Mouse (Mus musculus) neural tube, embryonic 14.5 days (tissue): ENCODE measurements around the gene Asb6. TPM values are rescaled to one million over a fixed set of nuclear protein-coding genes. Genes with fewer than 3 reads are reported as not detected.

Source experiments
- ATAC-seq: fragments of 200-750 bp; cut with Nextera tagmentation; 2 replicates; pipeline ENCODE4 v1.8.0; 2017; ENCODE audit warnings: low read depth, mild to moderate bottlenecking, moderate TSS enrichment, moderate library complexity
- H3K27ac ChIP-seq: fragments of 300-500 bp; sonication (generic); 2 replicates; pipeline ENCODE4 v1.5.1; 2014; ENCODE audit warnings: low read depth, mild to moderate bottlenecking, control low read depth, low read length, moderate library complexity, mixed read lengths
- H3K27me3 ChIP-seq: fragments of 300-500 bp; sonication (generic); 2 replicates; pipeline ENCODE4 v1.6.1; 2014; ENCODE audit warnings: low read length; ENCODE audit not compliant: control insufficient read depth, insufficient read depth
- H3K36me3 ChIP-seq: fragments of 300-500 bp; sonication (generic); 2 replicates; pipeline ENCODE4 v1.6.1; 2014; ENCODE audit warnings: low read length, mixed read lengths; ENCODE audit not compliant: control insufficient read depth, insufficient read depth
- H3K4me1 ChIP-seq: fragments of 300-500 bp; sonication (generic); 2 replicates; pipeline ENCODE4 v1.6.1; 2014; ENCODE audit warnings: low read length; ENCODE audit not compliant: control insufficient read depth, insufficient read depth
- H3K4me2 ChIP-seq: fragments of 300-500 bp; sonication (generic); 2 replicates; pipeline ENCODE4 v1.6.1; 2014; ENCODE audit warnings: mild to moderate bottlenecking, low read depth, low read length, control low read depth
- H3K4me3 ChIP-seq: fragments of 300-500 bp; sonication (generic); 2 replicates; pipeline ENCODE4 v1.5.1; 2014; ENCODE audit warnings: low read depth, low read length, control low read depth, mixed read lengths
- H3K9ac ChIP-seq: fragments of 300-500 bp; sonication (generic); replicated peaks from 2 replicates; pipeline ENCODE4 v1.6.1; 2014; ENCODE audit warnings: low read depth, mild to moderate bottlenecking, control low read depth, low read length, mixed read lengths
- H3K9me3 ChIP-seq: fragments of 300-500 bp; sonication (generic); 2 replicates; pipeline ENCODE4 v1.6.1; 2016; ENCODE audit warnings: low read length; ENCODE audit not compliant: control insufficient read depth
- WGBS: fragments of 180-500 bp; shearing (Covaris S2); extraction: QIAGEN DNeasy Blood & Tissue Kit; methylation state at CpG from one replicate; pipeline ENCODE4 v1.1.7; 2014; 5-methylcytosine and 5-hydroxymethylcytosine counted together
- polyA plus RNA-seq: library from polyadenylated mRNA; unstranded; fragments of >200 nt; fragmentation: Nextera tagmentation; extraction: Ambion mirVana; gene quantifications from 2 replicates; pipeline ENCODE4 v1.2.1, GENCODE M21; 2014

Gene Asb6
- polyA plus RNA-seq, 1 experiment from 2014 or later = 35.9 TPM

DNA sequence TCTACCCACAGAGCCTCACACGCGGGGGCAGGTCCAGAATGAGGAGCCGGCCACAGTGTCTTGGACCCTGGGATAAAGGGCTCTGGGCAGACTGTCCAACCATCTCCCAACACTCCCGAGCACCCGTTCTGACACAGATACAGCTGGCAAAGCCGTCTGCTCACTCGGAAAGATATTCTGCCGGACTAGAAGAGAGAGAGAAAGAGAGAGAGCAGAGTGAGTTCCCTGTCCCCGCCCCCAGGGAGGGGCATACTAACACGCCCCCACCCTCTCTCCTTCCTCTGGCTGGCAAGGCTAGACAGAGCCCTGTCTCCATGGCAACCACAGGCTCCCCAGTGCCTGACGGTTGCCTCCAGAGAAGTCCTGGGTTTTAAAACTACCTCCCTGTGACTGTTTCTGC, 33.8 kb downstream of the Asb6 start:
- H3K9ac ChIP-seq = 0 out of 2 replicates have a peak overlapping the region, but pooled peaks have one; percentile 8
- H3K4me1 ChIP-seq = peaks cover 29% of the 10 kb centered on the region
- no peaks in the 10 kb centered on the region for H3K36me3 ChIP-seq
- H3K9me3 ChIP-seq = no peaks in the 10 kb centered on the region
- peak overlapping the region; percentile 74 for H3K27ac ChIP-seq
- no peak overlapping the region for H3K4me3 ChIP-seq
- no peaks in the 10 kb centered on the region; the same call in 1 of the 2 replicates for H3K27me3 ChIP-seq
- peak overlapping the region; percentile 37 for H3K4me2 ChIP-seq
- WGBS = 6% methylated on average over 11 of the region's 11 CpGs
- peak; percentile 81 for ATAC-seq

- Histone ChIP-seq H3K4me2 (peak overlapping the region; percentile 37), H3K9me3 (no peaks in the 10 kb centered on the region), H3K4me3 (no peak overlapping the region), H3K36me3 (no peaks in the 10 kb centered on the region), H3K4me1 (peaks cover 24% of the 10 kb centered on the region), H3K27me3 (no peaks in the 10 kb centered on the region; the same call in 1 of the 2 replicates), H3K9ac (0 out of 2 replicates have a peak overlapping the region, but pooled peaks have one; percentile 8), H3K27ac (peak overlapping the region; percentile 74)
- 38% methylated on average over 5 of the region's 5 CpGs for WGBS
- peak; percentile 4; the same call in 1 of the 2 replicates for ATAC-seq
Observed at GRCm38 (mm10) chr2:30795889-30796275, 34.3 kb downstream of the Asb6 start.

GRCm38 (mm10) chr2:30795271-30795888, 34.8 kb downstream of the Asb6 start:
- Histone ChIP-seq H3K9me3 (no peaks in the 10 kb centered on the region), H3K9ac (no peak overlapping the region), H3K4me3 (no peak overlapping the region), H3K27me3 (no peaks in the 10 kb centered on the region; the same call in 1 of the 2 replicates), H3K36me3 (no peaks in the 10 kb centered on the region), H3K27ac (peak overlapping the region; percentile 77; the same call in 1 of the 2 replicates), H3K4me1 (peaks cover 21% of the 10 kb centered on the region), H3K4me2 (peak overlapping the region; percentile 55; the same call in 1 of the 2 replicates)
- WGBS = 46% methylated on average over 7 of the region's 7 CpGs
- no peak; the same call in 1 of the 2 replicates for ATAC-seq

DNA sequence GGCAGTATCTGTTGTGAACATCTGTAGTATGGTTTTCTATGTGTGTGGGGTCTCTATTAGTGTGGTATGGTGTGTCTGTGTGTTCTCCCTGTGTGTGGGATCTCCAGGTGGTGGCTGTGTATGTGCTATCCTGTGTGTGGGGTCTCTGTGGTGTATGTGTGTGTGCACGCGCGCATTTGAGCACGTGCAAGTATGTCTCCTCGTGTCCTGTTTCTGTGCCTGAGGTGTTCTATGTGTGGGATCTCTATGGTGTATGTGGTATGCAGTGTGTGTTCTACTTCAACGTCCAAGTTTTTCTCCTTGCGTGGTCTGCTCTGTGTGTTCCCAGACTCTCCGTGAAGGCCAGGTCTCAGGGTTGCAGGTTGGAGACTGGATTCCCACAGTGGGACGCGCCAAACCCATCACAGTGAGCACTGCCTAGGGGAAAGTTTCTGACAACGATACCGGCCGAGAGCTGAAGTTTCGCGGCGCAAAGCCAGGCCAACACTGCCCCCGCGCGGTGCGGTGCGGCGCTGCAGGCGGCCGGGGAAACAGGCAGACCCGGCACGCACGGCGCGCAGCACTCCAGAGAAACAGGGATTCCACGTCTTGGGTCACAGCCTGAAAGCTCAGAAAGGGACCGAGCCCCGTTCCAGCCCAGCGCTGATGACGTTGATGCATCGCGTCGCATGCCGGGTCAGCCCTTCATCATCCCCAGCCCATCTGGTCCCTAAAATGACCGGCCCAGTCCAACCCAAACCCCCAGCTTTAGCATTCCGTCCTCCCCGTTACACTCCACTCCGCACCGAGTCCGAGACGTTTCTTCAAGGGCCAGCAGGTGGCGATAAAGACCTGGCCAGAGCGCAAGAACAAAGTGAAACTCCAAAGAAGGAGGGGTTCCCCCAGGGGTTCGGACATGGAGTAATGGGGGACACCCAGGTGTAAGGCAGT, 35.7 kb downstream of the Asb6 start:
- H3K4me2 ChIP-seq = peak overlapping the region; percentile 55
- peak overlapping the region; percentile 27 for H3K4me3 ChIP-seq
- 6% methylated on average over 46 of the region's 48 CpGs for WGBS
- no peaks in the 10 kb centered on the region for H3K36me3 ChIP-seq
- ATAC-seq = peak; percentile 74
- H3K27me3 ChIP-seq = no peaks in the 10 kb centered on the region; the same call in 1 of the 2 replicates
- 0 out of 2 replicates have a peak overlapping the region, but pooled peaks have one; percentile 51 for H3K9ac ChIP-seq
- no peaks in the 10 kb centered on the region for H3K9me3 ChIP-seq
- H3K27ac ChIP-seq = peak overlapping the region; percentile 77
- H3K4me1 ChIP-seq = peaks cover 21% of the 10 kb centered on the region

DNA sequence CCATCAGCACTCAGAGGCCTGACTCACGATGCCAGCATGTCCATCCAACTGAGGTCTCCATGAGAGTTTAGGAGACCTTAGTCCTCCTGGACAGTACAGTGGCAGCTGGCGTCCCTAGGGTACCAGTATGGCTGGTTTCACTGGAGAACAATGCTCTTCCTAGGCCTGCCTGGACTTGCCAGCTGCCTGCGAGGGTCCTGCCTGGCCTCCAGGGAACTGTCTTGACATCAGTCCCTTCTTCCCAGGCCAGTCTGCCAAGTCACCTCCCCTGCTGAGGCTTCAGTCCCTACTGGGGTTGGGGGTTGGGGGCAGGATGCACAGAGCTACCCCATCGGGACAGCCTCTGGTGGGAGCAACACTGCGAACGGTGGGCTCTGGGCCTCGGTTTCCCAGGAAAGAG, 38.1 kb downstream of the Asb6 start:
- WGBS = 81% methylated on average over 7 of the region's 7 CpGs
- ATAC-seq = no peak
- no peak overlapping the region for H3K9ac ChIP-seq

DNA sequence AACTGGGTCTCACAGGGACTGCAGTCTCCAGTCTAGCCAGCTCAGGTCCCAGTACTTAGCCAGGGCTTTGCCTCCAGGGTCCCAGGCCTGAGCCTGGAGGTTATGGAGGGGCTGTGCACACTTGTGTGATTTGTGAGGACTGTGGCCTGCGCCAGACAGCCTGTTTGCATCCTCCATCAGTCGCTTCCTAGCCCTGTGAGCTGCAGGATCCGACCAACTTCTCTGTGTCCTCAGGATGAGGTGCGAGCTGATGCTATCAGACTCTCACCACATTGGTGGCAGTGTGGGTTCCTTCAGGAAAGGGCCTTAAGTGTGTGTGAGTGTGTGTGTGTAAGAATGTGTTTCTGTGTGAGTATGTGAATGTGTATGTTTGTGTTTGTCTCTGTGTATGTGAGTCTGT, 42.7 kb downstream of the Asb6 start:
- H3K4me3 ChIP-seq = no peak overlapping the region
- H3K36me3 ChIP-seq = no peaks in the 10 kb centered on the region
- no peak overlapping the region for H3K4me2 ChIP-seq
- H3K9ac ChIP-seq = no peak overlapping the region
- 59% methylated on average over 4 of the region's 4 CpGs for WGBS
- no peaks in the 10 kb centered on the region for H3K9me3 ChIP-seq
- no peak for ATAC-seq
- H3K27me3 ChIP-seq = no peaks in the 10 kb centered on the region
- H3K27ac ChIP-seq = no peak overlapping the region
- H3K4me1 ChIP-seq = peaks cover 11% of the 10 kb centered on the region

More for the DNA sequence above, 38.1 kb downstream of the Asb6 start:
- H3K4me3 ChIP-seq = no peak overlapping the region
- H3K27me3 ChIP-seq = no peaks in the 10 kb centered on the region
- H3K4me2 ChIP-seq = no peak overlapping the region
- H3K9me3 ChIP-seq = no peaks in the 10 kb centered on the region
- peaks cover 20% of the 10 kb centered on the region for H3K4me1 ChIP-seq
- H3K27ac ChIP-seq = no peak overlapping the region
- H3K36me3 ChIP-seq = no peaks in the 10 kb centered on the region

DNA sequence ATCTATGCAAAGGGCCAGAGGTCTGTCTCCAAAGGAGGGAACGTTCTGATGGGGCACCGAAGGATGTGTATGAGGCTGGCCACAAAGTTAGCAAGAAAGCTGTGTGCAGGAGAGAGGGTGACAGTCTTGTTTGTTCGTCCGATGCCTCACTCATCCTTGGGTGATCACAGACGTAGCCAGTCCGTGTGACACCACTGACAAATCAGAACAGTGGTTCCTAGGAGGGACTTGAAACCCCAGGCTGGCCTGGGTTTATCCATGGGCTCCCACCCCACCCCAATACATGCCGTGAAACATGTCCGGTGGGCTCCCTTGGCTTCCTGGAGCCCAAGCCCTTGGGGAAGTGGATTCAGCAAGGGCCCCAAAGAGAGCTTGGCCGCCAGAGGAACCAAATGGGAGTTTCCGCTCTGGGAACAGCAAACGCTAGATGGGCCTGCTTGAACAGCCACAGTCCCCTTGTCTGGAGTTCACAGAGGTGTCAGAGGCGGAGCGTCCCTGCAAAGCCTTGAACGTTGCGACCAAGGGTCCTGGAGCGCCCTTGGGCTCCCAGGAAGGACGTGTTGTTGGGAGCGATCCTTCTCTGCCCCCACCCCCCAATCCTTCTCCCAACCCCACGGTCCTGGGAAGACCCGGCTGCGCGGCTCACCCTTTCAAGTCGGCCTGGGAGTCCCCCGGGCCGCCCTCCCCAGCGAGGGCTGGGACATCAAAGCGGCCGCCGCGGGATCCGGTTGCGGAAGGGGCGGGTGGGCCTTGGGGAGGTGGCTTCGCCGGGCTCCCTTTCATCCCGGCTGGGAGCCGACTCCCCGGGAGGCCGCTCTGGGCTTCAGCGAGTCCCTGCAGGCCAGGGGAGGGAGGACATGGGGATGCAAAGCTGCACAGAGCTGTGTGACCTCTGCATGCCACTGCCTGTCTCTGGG, 45.8 kb downstream of the Asb6 start:
- H3K4me1 ChIP-seq = peaks cover 12% of the 10 kb centered on the region
- 11% methylated on average over 36 of the region's 40 CpGs for WGBS
- ATAC-seq = peak; percentile 22; the same call in 1 of the 2 replicates

GRCm38 (mm10) chr2:30783346-30783745, 46.8 kb downstream of the Asb6 start:
- peak; percentile 73 for ATAC-seq
- Histone ChIP-seq H3K27me3 (no peaks in the 10 kb centered on the region), H3K4me3 (no peak overlapping the region), H3K9me3 (no peaks in the 10 kb centered on the region), H3K4me2 (peak overlapping the region; percentile 49), H3K36me3 (no peaks in the 10 kb centered on the region), H3K4me1 (peaks cover 13% of the 10 kb centered on the region), H3K9ac (no peak overlapping the region; the same call in 1 of the 2 replicates), H3K27ac (no peak overlapping the region)
- WGBS = 0% methylated on average over 13 of the region's 13 CpGs

More for the DNA sequence above, 45.8 kb downstream of the Asb6 start:
- Histone ChIP-seq H3K4me3 (0 out of 2 replicates have a peak overlapping the region, but pooled peaks have one; percentile 3), H3K27me3 (no peaks in the 10 kb centered on the region), H3K4me2 (peak overlapping the region; percentile 35), H3K9me3 (no peaks in the 10 kb centered on the region), H3K9ac (peak overlapping the region; percentile 25; the same call in 1 of the 2 replicates), H3K36me3 (no peaks in the 10 kb centered on the region), H3K27ac (no peak overlapping the region)
